Mouse (Mus musculus): ENCODE results near the gene Reps1.
"Not testable (repeated sequence)": the region's sequence is repeated elsewhere in the genome, so short reads cannot be mapped to it uniquely, and the experiment has no call there.

The Reps1 gene

DNA sequence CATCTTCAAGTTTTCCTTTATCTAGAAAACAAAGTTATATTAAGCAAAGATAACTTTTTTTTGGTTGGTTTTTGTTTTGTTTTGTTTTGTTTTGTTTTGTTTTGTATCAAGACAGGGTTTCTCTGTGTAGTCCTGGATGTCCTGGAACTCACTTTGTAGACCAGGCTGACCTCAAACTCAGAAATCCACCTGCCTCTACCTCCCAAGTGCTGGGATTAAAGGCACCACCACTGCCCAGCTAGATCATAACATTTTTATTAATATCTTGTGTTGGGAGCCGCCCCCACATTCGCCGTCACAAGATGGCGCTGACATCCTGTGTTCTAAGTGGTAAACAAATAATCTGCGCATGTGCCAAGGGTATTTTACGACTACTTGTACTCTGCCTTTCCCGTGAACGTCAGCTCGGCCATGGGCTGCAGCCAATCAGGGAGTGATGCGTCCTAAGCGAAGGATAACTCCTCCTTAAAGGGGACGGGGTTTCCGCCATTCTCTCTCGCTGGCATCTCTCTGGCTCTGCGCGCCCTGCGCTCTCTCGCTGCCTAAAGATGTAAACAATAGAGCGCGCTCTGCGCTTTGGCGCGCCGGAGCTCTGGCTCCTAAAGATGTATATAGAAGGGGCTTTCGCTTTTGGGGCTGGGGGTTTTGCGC is 83.3 kb downstream of the Reps1 start:
- not testable (repeated sequence) for ATAC-seq (ENCODE audit: low TSS enrichment)

DNA sequence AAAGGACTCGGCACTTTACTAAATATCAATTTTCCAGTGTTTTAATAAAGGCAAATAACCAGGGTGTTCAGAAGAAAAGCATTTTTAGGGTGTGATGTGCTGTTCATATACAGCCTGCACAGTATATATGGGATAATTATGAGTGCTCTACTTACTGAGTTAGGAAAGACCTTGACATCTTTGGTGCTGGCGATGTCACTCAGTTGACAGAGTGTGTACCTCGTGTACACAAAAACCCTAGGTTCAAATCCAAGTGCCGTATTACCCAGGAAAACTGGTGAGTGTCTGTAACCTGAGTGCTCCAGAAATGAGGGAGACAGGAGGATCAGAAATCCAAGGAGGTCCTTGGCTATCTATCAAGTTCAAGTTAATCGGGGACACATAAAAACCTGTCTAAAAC is 84.0 kb downstream of the Reps1 start:
- ATAC-seq (ENCODE audit: low TSS enrichment): no peak; the same call in 1 of the 2 replicates

DNA sequence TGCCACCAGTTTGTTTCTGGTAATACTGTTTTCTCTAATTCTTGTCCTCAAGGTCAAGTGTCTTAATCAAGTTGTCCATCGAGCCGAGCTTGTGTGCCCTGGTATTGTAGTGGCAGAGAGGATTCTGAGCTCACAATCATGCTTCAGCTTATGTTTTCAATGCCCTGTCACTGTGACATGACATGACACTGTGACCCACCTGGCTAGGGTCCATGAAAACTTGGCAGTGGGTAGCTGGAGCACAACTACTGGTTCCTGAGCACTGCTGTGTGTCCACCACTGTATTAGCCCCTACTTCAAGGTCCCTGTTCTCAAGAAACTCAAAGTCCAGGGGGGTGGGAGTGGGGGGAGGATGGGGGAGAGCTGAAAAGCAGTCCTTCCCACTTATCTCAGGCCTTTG is 85.7 kb downstream of the Reps1 start:
- no peak for ATAC-seq (ENCODE audit: low TSS enrichment)

DNA sequence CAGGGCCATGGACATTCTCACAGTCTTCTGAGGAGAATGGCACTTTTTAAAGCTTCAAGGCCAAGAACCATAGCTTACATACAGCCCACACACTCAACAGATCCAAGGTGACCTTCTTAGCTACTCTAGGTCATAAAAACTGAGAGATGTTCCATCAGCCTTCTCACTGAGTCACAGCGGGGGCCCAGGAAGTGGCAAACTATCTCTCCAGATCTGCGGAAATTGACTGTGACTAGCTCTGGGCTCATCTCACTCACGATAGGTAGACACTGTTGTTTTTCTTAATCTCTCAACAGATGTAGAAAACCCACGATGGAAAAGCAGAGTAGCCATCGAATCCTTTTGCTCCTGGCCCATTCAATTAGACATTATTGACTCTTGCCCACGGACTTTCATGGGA is 86.6 kb downstream of the Reps1 start:
- no peak for ATAC-seq (ENCODE audit: low TSS enrichment)

- ATAC-seq (ENCODE audit: low TSS enrichment): no peak
Observed at GRCm38 (mm10) chr10:18147224-18147623, 91.6 kb downstream of the Reps1 start.

GRCm38 (mm10) chr10:18162435-18162971 is 106.8 kb downstream of the Reps1 start:
- no peak for ATAC-seq (ENCODE audit: low TSS enrichment)
